Mouse (Mus musculus): ENCODE results near the gene Dpep2nb. TPM values are rescaled to one million over a fixed set of nuclear protein-coding genes. Genes with fewer than 3 reads are reported as not detected.
"Not testable (repeated sequence)": the region's sequence is repeated elsewhere in the genome, so short reads cannot be mapped to it uniquely, and the experiment has no call there.

Dpep2nb gene
- total RNA-seq (2017) = not detected in 2 replicates

DNA sequence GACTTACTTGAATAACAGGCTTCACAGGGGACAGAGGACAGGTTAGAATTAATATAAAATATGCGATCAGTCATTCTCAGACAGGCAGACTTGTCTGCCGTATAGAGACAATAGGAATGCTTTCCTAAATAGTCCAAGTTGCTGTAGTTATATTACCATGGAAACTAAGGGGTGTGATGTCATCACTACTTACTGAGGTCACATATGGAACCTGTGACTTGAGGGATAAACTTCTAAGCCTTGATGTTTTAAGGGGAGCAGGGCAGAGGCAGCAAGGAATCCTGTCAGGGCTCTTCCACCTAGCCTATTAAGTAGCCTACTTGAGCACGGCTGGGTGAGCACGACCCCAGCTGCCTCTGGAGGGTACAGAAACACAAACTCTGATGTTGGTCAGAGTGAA lies at the start of gene Dpep2nb:
TSS of gene Dpep2nb (minus strand) at position 101 of the 400 bp plus-strand sequence.
- no peak for ATAC-seq (ENCODE audit: extremely low read depth, insufficient number of reproducible peaks, low FRiP score, poor library complexity, severe bottlenecking)

DNA sequence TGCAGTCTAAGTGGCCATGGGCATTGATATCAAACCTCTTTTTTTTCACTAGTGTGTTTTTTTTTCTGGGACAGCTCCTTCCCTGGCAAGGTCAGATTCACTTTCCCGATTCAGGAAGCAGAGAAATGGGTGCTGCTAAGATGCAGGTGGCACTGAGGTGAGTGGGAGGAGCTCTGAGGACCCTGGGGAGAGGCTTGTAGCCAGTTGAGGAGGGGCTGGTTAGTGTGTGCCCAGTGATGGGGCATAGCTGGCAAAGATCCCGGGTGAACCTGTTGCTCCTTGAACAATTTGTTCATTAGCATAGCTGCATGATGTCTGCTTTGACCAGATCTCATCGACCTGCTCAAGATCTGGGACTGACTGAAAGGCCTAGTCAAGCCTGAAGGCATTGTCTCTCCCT lies 49.3 kb upstream of the Dpep2nb start:
- ATAC-seq (ENCODE audit: extremely low read depth, insufficient number of reproducible peaks, low FRiP score, poor library complexity, severe bottlenecking) = no peak

DNA sequence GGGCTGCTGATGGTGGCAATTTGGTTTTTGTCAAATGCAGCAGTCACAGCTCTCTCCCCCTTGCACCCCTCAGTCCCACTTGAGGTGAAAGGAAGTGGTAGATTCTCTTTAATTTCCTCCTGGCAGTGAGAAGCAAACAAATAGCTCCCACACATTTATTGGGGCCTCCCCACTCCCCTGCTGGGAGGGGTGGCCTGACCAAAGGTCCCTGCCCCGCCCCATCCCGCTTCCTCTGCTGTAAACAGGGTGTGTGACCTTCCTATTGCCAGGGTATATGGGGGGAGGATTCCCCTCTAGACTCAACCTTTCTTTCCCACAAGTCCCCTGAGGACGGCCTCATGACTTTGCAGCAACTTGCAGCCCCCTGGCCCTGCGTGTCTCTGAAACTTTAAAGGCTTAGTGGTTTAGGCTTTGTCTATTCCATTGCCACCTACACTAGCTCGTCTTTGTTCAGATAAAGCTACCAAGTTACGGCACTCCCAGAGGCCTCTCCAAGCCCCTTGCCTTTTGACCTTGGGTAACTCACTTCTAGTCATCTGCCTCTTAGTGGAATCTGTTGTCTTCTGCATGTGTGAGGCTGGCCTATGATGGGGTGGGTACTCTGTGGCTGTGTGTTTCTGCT lies 48.5 kb upstream of the Dpep2nb start:
- ATAC-seq (ENCODE audit: extremely low read depth, insufficient number of reproducible peaks, low FRiP score, poor library complexity, severe bottlenecking) = peak; percentile 45

DNA sequence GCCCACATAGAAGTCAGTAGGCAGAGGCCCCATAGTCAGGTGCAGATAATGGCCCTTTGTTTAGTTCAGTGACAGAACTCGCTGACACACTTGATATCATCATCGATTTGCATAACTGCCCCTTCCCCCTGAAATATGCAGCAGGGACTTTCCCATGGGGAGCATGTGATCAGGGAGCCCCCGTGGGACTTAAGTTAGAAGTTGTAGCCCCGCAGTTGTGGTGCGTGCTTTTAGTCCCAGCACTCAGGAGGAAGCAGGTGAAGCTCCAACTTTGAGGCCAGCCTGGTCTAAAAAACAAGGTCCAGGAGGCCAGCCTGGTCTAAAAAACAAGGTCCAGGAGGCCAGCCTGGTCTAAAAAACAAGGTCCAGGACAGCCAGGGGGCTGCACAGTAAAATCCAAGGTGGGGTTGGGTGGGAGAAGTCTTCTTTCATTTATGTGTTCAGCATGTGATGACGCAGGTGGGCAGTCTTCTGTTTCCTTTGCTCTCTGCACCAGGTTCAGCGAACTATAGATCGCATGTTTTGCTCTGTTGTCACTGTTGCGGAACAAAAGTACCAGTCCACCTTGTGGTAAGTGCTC lies 46.8 kb upstream of the Dpep2nb start:
- ATAC-seq (ENCODE audit: extremely low read depth, insufficient number of reproducible peaks, low FRiP score, poor library complexity, severe bottlenecking) = peak; percentile 59

- no peak for ATAC-seq (ENCODE audit: extremely low read depth, insufficient number of reproducible peaks, low FRiP score, poor library complexity, severe bottlenecking)
Observed at GRCm38 (mm10) chr8:106051068-106051467, 45.3 kb upstream of the Dpep2nb start.

- no peak for ATAC-seq (ENCODE audit: extremely low read depth, insufficient number of reproducible peaks, low FRiP score, poor library complexity, severe bottlenecking)
Observed at GRCm38 (mm10) chr8:106049840-106050239, 44.1 kb upstream of the Dpep2nb start.

DNA sequence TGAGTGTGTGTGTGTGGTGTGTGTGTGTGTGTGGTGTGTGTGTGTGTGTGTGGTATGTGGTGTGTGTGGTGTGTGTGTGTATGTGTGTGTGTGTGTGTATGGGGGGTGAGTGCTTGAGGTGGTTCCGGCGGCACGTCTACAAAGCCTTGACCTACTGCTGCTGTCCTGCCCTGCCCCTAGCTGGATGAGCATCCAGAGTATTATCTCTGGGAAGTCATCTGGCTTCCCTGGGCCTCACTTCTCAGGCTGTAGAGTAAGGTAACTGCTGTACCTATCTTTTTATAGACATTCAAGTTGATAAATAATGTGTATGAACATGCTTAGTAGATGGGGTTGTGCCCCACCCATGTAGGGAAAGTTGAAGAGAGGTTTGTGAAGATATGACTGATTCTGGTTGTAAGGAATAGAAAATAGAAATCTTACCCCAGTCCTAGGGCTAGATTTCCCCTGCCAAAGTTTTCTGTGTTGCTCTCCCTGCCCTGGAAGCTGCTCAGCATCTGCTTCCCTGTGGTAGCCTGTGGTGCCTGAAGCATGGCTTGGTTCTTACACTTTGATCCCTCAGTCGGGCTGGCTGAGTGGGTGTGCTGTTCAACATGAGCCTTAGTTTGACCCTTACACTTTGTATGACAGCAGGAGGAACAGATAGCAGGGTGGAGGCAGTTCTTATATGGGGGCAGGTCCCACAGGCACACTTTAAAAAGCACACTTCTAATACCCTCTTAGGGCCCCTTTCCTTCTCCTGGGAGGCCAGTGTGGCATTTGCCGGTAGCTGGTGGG lies 42.3 kb upstream of the Dpep2nb start:
- ATAC-seq (ENCODE audit: extremely low read depth, insufficient number of reproducible peaks, low FRiP score, poor library complexity, severe bottlenecking) = no peak

- ATAC-seq (ENCODE audit: extremely low read depth, insufficient number of reproducible peaks, low FRiP score, poor library complexity, severe bottlenecking) = no peak
Observed at GRCm38 (mm10) chr8:106046872-106047559, 41.2 kb upstream of the Dpep2nb start.

DNA sequence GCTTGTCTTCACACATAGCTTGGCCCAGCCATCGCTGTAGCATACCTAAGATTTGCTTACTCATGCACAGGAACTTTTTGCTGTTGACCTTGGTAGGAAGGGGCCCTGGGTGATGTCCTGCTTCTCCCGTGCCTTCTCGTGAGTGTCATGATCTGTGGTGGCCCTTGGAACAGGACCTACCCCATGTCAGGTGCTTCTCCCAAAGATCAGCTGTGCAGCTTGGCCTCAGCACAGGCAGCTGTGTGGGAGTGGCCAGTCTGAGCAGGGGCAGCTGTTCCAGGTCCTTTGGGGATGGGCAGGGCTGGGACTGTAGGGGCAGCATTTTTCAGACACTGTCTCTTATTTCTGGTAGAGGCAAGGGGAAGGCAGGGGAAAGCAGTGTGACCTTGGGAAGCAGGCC lies 38.4 kb upstream of the Dpep2nb start:
- no peak for ATAC-seq (ENCODE audit: extremely low read depth, insufficient number of reproducible peaks, low FRiP score, poor library complexity, severe bottlenecking)

DNA sequence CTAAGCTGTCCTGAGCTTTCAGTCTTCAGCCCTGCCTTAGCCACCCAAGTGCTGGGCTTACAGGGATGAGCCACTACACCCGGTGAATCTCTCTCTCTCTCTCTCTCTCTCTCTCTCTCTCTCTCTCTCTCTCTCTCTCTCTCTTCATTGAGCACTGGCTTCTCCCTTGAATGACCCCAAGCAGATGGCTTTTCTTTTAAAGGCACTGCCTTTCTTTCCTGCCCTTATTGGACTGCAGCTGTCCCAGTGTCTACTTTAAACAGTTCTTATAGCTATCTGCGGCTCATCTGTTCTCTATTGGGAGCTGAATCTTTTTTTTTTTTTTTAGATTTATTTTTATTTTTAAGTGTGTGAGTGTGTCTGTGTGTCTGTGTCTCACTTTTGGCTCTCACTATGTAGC lies 37.3 kb upstream of the Dpep2nb start:
- ATAC-seq (ENCODE audit: extremely low read depth, insufficient number of reproducible peaks, low FRiP score, poor library complexity, severe bottlenecking) = no peak

GRCm38 (mm10) chr8:106040218-106040617 lies 34.4 kb upstream of the Dpep2nb start:
- ATAC-seq (ENCODE audit: extremely low read depth, insufficient number of reproducible peaks, low FRiP score, poor library complexity, severe bottlenecking) = no peak

DNA sequence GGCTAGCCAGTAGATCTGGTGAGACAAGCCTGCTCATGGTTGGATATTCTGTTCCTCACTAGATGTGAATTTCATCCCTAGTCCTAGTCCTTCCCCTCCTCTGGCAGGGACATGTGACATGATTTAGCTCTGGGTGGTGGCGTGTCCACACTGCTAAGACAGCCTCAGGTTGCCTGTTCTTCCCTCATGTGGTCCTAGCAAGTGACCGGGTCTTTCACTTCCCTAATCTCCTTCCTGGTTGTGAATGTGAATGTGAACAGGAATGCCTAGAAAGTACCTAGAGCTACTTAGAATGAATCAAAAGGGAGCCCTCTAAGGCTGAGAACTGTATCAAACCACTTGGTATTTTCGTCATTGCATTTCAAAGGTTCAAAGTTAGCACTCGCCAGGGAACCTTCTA lies 33.8 kb upstream of the Dpep2nb start:
- ATAC-seq (ENCODE audit: extremely low read depth, insufficient number of reproducible peaks, low FRiP score, poor library complexity, severe bottlenecking) = peak; percentile 48; the same call in 1 of the 2 replicates

- no peak for ATAC-seq (ENCODE audit: extremely low read depth, insufficient number of reproducible peaks, low FRiP score, poor library complexity, severe bottlenecking)
Observed at GRCm38 (mm10) chr8:106038721-106039120, 32.9 kb upstream of the Dpep2nb start.

DNA sequence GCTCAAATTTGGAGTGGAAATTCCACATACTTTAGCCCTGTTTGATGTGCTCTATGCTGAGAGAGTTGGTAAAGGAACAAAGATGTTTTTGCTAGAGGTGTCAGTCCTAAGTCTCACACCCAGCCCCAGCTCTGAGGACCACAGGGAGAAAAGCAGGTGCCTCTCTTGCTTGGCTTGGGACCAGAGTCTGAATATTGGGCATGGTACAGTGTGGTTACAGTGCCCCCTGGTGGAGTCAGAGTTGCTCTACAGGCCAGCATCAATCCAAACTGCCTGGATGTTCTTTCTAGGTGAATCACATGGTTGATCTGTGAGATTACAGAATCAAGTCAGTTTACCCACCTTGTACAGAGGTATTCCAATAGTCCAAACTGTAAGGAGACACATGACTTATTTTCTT lies 16.7 kb upstream of the Dpep2nb start:
- peak; percentile 97 for ATAC-seq (ENCODE audit: extremely low read depth, insufficient number of reproducible peaks, low FRiP score, poor library complexity, severe bottlenecking)

- ATAC-seq (ENCODE audit: extremely low read depth, insufficient number of reproducible peaks, low FRiP score, poor library complexity, severe bottlenecking) = no peak
Observed at GRCm38 (mm10) chr8:106018039-106018438, 12.3 kb upstream of the Dpep2nb start.

GRCm38 (mm10) chr8:106017130-106017529 lies 11.4 kb upstream of the Dpep2nb start:
- ATAC-seq (ENCODE audit: extremely low read depth, insufficient number of reproducible peaks, low FRiP score, poor library complexity, severe bottlenecking) = peak; percentile 91

DNA sequence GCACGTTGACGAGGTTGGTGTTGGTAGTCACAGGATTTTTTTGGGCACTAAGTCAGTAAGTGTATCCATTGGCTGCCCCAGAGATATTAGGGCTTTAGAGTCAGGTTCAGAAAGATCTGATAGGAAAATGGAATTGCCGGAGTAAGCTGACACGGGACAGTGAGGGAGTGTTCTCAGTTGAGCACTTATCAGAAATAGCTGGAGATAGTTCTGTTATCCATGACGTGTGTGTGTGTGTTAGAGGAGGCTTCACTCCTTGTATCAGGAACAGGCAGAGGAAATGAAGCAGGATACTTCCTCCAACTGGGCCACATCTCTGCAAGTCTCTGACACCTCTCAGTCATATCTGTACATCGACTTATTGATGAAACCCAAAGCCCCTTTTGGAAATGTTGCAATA lies 10.5 kb upstream of the Dpep2nb start:
- no peak for ATAC-seq (ENCODE audit: extremely low read depth, insufficient number of reproducible peaks, low FRiP score, poor library complexity, severe bottlenecking)

- ATAC-seq (ENCODE audit: extremely low read depth, insufficient number of reproducible peaks, low FRiP score, poor library complexity, severe bottlenecking) = not testable (repeated sequence)
Observed at GRCm38 (mm10) chr8:106012203-106012602, 6.4 kb upstream of the Dpep2nb start.

DNA sequence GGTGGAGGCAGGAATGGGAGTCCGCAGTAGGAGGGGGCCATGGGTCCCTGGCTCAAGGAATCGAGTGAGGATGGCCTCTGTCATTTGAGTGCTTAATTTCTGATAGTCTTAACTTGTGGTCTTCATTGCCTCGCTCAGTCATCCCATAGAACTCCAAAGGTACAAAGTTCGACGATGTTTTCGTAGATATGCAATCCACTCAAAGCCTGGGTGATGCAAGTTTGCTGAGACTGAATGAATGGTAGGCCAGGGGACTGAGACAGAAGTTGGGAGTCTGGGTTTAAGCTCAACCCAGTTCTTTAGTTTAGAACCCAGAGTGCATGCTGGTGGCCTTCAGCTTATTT lies 5.8 kb upstream of the Dpep2nb start, which contains the start of gene Ddx28:
TSS of gene Ddx28 (minus strand) at position 240 of the 344 bp plus-strand sequence.
- ATAC-seq (ENCODE audit: extremely low read depth, insufficient number of reproducible peaks, low FRiP score, poor library complexity, severe bottlenecking) = no peak
